Mouse (Mus musculus): Measurements from ENCODE around the gene Atg4b.

- TF ChIP-seq POLR2A (IDR thresholded peaks at IDR 0.05; ENCODE audit: extremely low read depth, insufficient read depth, low read length): no peak
- TF ChIP-seq CTCF (IDR thresholded peaks at IDR 0.05; ENCODE audit: low read depth, low read length): no peak
These were observed 57.6 kb downstream of the Atg4b start for GRCm38 (mm10) chr1:93808871-93809270.
